Mouse (Mus musculus): ENCODE data around the gene Megf11. TPM values are rescaled to one million over a fixed set of nuclear protein-coding genes. Genes with fewer than 3 reads are reported as not detected.

The Megf11 gene
- polyA plus RNA-seq, 1 experiment from 2014 or later: 1.3 TPM

DNA sequence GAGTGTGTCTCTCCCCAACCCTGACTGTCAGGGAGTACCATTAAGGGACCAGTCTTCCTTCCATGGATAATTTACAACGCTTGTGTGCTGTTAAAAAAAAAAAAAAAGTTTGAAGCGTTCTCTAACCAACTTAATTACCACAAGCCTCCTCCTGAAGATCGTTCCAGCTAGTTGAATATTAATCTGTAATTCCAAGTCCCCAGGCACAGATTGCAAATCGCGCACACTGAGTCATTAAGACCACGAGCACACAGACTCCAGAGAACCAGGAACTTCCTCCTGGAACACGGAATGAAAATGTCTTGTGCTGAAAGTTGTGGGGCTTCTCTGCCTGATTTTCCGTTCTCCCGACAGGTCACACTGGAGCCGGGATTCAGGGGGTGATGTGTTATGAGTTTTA, 234.0 kb downstream of the Megf11 start:
- ATAC-seq: peak; percentile 55
- ChIA-PET CTCF (interaction anchor here (1.5 kb wide), 1 partner anchor 10 kb away, joined by 3 read pairs; no protein-coding TSS in a partner anchor), POLR2A (no interaction called here)

DNA sequence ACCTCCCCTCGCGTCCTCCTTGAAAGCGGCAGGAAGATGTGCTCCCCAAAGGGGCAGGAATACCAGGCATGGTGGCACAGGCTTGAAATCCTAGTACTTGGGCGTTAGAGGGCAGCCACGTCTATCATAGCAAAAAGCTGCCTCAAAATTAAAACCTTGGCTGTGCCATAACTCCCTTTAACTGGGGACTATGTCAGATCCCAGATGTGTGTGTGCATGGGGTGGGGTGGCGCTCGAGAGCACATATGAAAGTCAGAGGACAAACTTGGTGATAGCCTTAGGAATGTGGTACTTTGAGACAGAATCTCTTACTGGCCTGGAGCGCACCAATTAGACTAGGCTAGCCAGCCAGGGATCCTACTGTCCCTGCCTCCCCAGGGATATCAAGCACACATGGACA, 235.2 kb downstream of the Megf11 start:
- no peaks in the 10 kb centered on the region for H3K27me3 ChIP-seq
- ChIA-PET POLR2A (no interaction called here), CTCF (interaction anchor here (1.5 kb wide), 1 partner anchor 9 kb away, joined by 3 read pairs; no protein-coding TSS in a partner anchor)
- TF ChIP-seq CTCF (IDR thresholded peaks at IDR 0.05): no peak
- DNase-seq (ENCODE audit: low read depth, low spot score): no peak
- ATAC-seq: no peak
- in situ Hi-C loops (cut with MboI; ENCODE audit: low pct_unique_long_range_greater_than_20kb): no loop called here

More for the DNA sequence above, 234.0 kb downstream of the Megf11 start:
- TF ChIP-seq CTCF (IDR thresholded peaks at IDR 0.05): no peak
- no peaks in the 10 kb centered on the region for H3K27me3 ChIP-seq
- in situ Hi-C loops (cut with MboI; ENCODE audit: low pct_unique_long_range_greater_than_20kb): loop anchor here (10.0 kb wide), 2 partner anchors 95 to 415 kb away; no protein-coding TSS in a partner anchor
- peak; percentile 71 for DNase-seq (ENCODE audit: low read depth, low spot score)

GRCm38 (mm10) chr9:64621499-64622296, 236.3 kb downstream of the Megf11 start:
- ChIA-PET POLR2A (interaction anchor here (0.6 kb wide), 1 partner anchor 9 kb away, joined by 3 read pairs; no protein-coding TSS in a partner anchor), CTCF (interaction anchor here (0.8 kb wide), 1 partner anchor 247 kb away, joined by 3 read pairs; no protein-coding TSS in a partner anchor)
- H3K27me3 ChIP-seq: no peaks in the 10 kb centered on the region
- ATAC-seq (no peak), DNase-seq (ENCODE audit: low read depth, low spot score) (no peak)
- no peak for TF ChIP-seq CTCF (IDR thresholded peaks at IDR 0.05)
- in situ Hi-C loops (cut with MboI; ENCODE audit: low pct_unique_long_range_greater_than_20kb): no loop called here

- POLR2A ChIA-PET: no interaction called here
- no peak for ATAC-seq
- TF ChIP-seq CTCF (IDR thresholded peaks at IDR 0.05): no peak
Measured at GRCm38 (mm10) chr9:64623361-64623760, 237.9 kb downstream of the Megf11 start.

DNA sequence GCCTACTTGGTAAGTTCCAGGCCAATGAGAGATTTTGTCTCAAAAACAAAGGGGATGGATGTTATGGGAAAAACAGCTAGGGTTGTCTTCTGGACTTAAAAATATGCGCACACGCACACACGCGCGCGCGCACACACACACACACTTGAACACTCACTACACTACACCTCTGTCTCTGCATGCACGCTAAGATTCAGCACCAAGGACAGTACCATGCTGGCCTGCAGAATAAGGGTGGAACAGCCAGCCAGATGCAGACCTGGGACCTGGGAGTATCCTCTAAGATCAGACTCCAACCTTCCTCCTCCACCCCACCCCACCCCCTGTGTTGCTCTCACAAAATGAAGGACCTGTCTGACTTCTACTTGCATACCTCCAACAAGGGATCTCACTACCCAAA, 239.1 kb downstream of the Megf11 start:
- no peak for DNase-seq (ENCODE audit: low read depth, low spot score)
- ChIA-PET CTCF (no interaction called here), POLR2A (interaction anchor here (0.7 kb wide), 1 partner anchor 12 kb away, joined by 3 read pairs; no protein-coding TSS in a partner anchor)
- no peak for ATAC-seq
- in situ Hi-C loops (cut with MboI; ENCODE audit: low pct_unique_long_range_greater_than_20kb): no loop called here
- H3K27me3 ChIP-seq: no peaks in the 10 kb centered on the region
- no peak for TF ChIP-seq CTCF (IDR thresholded peaks at IDR 0.05)

More at GRCm38 (mm10) chr9:64623361-64623760, 237.9 kb downstream of the Megf11 start:
- in situ Hi-C loops (cut with MboI; ENCODE audit: low pct_unique_long_range_greater_than_20kb): no loop called here
- DNase-seq (ENCODE audit: low read depth, low spot score): no peak
- CTCF ChIA-PET: no interaction called here
- no peaks in the 10 kb centered on the region for H3K27me3 ChIP-seq

GRCm38 (mm10) chr9:64629802-64630201, 244.4 kb downstream of the Megf11 start:
- ATAC-seq (no peak), DNase-seq (ENCODE audit: low read depth, low spot score) (no peak)
- POLR2A ChIA-PET: no interaction called here
- CTCF ChIA-PET: interaction anchor here (1.3 kb wide), 1 partner anchor 10 kb away, joined by 3 read pairs; no protein-coding TSS in a partner anchor
- no peak for TF ChIP-seq CTCF (IDR thresholded peaks at IDR 0.05)
- H3K27me3 ChIP-seq: no peaks in the 10 kb centered on the region
- in situ Hi-C loops (cut with MboI; ENCODE audit: low pct_unique_long_range_greater_than_20kb): loop anchor here (5.0 kb wide), 1 partner anchor 103 kb away; no protein-coding TSS in a partner anchor

GRCm38 (mm10) chr9:64633169-64633568, 247.7 kb downstream of the Megf11 start:
- no peak for ATAC-seq
- no peak for TF ChIP-seq CTCF (IDR thresholded peaks at IDR 0.05)
- ChIA-PET POLR2A (no interaction called here), CTCF (no interaction called here)
- in situ Hi-C loops (cut with MboI; ENCODE audit: low pct_unique_long_range_greater_than_20kb): loop anchor here (5.0 kb wide), 1 partner anchor 106 kb away; no protein-coding TSS in a partner anchor
- no peak for DNase-seq (ENCODE audit: low read depth, low spot score)
- no peaks in the 10 kb centered on the region for H3K27me3 ChIP-seq

DNA sequence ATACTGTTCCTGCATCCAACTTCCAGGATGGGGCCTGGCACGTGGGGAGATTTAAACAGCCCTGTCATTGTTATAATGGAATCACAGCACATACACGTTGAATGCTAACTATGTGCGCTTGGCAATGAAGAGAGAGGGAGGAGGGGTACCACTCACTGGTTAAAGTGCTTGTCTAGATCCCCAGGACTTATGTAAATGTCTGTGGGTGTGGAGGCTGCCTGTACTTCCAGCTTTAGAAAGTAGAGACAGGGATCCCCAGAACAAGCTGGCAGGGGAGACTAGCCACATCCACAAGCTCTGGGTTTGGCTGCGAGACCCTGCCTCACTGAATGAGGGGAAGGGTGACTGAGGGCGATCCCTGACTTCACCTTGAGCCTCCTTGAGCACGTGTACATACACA, 250.7 kb downstream of the Megf11 start:
- ChIA-PET POLR2A (no interaction called here), CTCF (interaction anchor here (0.9 to 1.1 kb wide), 2 partner anchors 21 to 205 kb away, joined by 3 read pairs; no protein-coding TSS in a partner anchor)
- no peak for DNase-seq (ENCODE audit: low read depth, low spot score)
- no peak for TF ChIP-seq CTCF (IDR thresholded peaks at IDR 0.05)
- ATAC-seq: no peak
- in situ Hi-C loops (cut with MboI; ENCODE audit: low pct_unique_long_range_greater_than_20kb): loop anchor here (5.0 kb wide), 2 partner anchors 244 to 289 kb away; no protein-coding TSS in a partner anchor
- H3K27me3 ChIP-seq: no peaks in the 10 kb centered on the region

GRCm38 (mm10) chr9:64636961-64637360, 251.5 kb downstream of the Megf11 start:
- no peaks in the 10 kb centered on the region for H3K27me3 ChIP-seq
- in situ Hi-C loops (cut with MboI; ENCODE audit: low pct_unique_long_range_greater_than_20kb): loop anchor here (5.0 kb wide), 2 partner anchors 245 to 290 kb away; no protein-coding TSS in a partner anchor
- DNase-seq (ENCODE audit: low read depth, low spot score) (no peak), ATAC-seq (no peak)
- TF ChIP-seq CTCF (IDR thresholded peaks at IDR 0.05): no peak
- ChIA-PET CTCF (no interaction called here), POLR2A (interaction anchor here (0.6 kb wide), 1 partner anchor 12 kb away, joined by 3 read pairs; no protein-coding TSS in a partner anchor)

- ChIA-PET CTCF (interaction anchor here (0.7 kb wide), 1 partner anchor 244 kb away, joined by 3 read pairs; no protein-coding TSS in a partner anchor), POLR2A (no interaction called here)
- ATAC-seq: no peak
- DNase-seq (ENCODE audit: low read depth, low spot score): no peak
- in situ Hi-C loops (cut with MboI; ENCODE audit: low pct_unique_long_range_greater_than_20kb): loop anchor here (5.0 kb wide), 2 partner anchors 246 to 291 kb away; no protein-coding TSS in a partner anchor
- TF ChIP-seq CTCF (IDR thresholded peaks at IDR 0.05): no peak
- H3K27me3 ChIP-seq: no peaks in the 10 kb centered on the region
Measured at GRCm38 (mm10) chr9:64638250-64638649, 252.8 kb downstream of the Megf11 start.

DNA sequence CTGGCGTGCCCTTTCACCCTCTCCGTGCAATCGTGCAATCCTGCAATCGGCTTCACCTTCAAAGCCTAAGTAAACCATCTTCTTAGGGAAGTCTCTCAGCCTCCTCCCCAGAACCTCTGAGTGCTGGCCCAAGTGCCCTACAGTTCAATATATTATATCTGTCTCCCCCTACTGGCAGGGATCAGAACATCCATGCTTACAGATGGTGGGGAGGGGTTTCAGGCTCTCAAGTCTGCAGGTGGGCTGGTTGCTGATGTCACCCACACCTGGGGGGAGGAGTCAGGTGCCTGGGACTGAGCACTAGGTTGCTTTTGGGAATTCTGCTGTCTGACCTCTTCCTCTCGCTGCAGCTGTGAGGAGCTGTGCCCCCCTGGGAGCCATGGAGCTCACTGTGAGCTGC, 254.2 kb downstream of the Megf11 start:
- ATAC-seq (no peak), DNase-seq (ENCODE audit: low read depth, low spot score) (no peak)
- ChIA-PET CTCF (interaction anchor here (1.0 kb wide), 1 partner anchor 244 kb away, joined by 3 read pairs; no protein-coding TSS in a partner anchor), POLR2A (no interaction called here)
- in situ Hi-C loops (cut with MboI; ENCODE audit: low pct_unique_long_range_greater_than_20kb): loop anchor here (5.0 kb wide), 2 partner anchors 247 to 292 kb away; no protein-coding TSS in a partner anchor
- no peaks in the 10 kb centered on the region for H3K27me3 ChIP-seq
- peak; percentile 87 for TF ChIP-seq CTCF (IDR thresholded peaks at IDR 0.05)

All from Patski (cell line).